In genomic region chr4:75790920-75791589, GRCm38 (mm10) we compare ENCODE assay signal across 28 mouse cellular contexts.
DNase-seq lines count a peak whose midpoint lies in the region; ATAC-seq and TF ChIP-seq lines count a peak whose summit lies in the region.
"Had no signal": no experiment of that assay in that cellular context is flagged by ENCODE, and none has a peak within 500 bp of the region (broad histone marks: within the 10 kb centered on the region; RNA-seq: fewer than 3 reads in every experiment).

No protein-coding gene starts in this region.

- H3K4me1 ChIP-seq in kidney, embryonic 16.5 days (ENCODE audit: insufficient read depth, low read length) = no peaks in the 10 kb centered on the region
- H3K4me1 ChIP-seq in lung, embryonic 15.5 days = no peaks in the 10 kb centered on the region
- H3K4me1 ChIP-seq in lung, adult 2 months (ENCODE audit: control insufficient read depth, insufficient read depth, low read length) = no peaks in the 10 kb centered on the region
- H3K4me1 ChIP-seq: embryonic facial prominence, embryonic 13.5 days; forebrain, embryonic 12.5 days; forebrain, embryonic 15.5 days; heart, embryonic 12.5 days; heart, embryonic 15.5 days; hindbrain, embryonic 10.5 days; hindbrain, embryonic 13.5 days had no signal

- peak; percentile 39; the same call in 1 of the 2 replicates for ATAC-seq in kidney, embryonic 16.5 days (ENCODE audit: low FRiP score, low TSS enrichment)
- ATAC-seq in lung, embryonic 15.5 days (ENCODE audit: borderline replicate concordance, extremely low read depth, low FRiP score, low TSS enrichment) = peak; percentile 54; the same call in 1 of the 2 replicates
- ATAC-seq: activated CD4-positive, CD25-positive, alpha-beta regulatory T cell, adult 4 months; CD4-positive, CD25-positive, alpha-beta regulatory T cell, adult 4 months; forebrain, embryonic 15.5 days had no signal

- no peak overlapping the region for H3K27ac ChIP-seq in kidney, embryonic 16.5 days (ENCODE audit: low read length)
- H3K27ac ChIP-seq in lung, embryonic 15.5 days = no peak overlapping the region
- H3K27ac ChIP-seq: embryonic facial prominence, embryonic 10.5 days; embryonic facial prominence, embryonic 13.5 days; forebrain, embryonic 12.5 days; forebrain, embryonic 15.5 days; heart, embryonic 15.5 days; hindbrain, embryonic 10.5 days; hindbrain, embryonic 13.5 days had no signal

- WGBS in kidney, embryonic 16.5 days = 50% methylated on average over 1 of the region's 1 CpGs
- WGBS in lung, embryonic 15.5 days = 48% methylated on average over 1 of the region's 1 CpGs
- WGBS in lung, adult 2 months = 58% methylated on average over 1 of the region's 1 CpGs

- no peaks in the 10 kb centered on the region for H3K27me3 ChIP-seq in kidney, embryonic 16.5 days (ENCODE audit: insufficient read depth, low read length)
- H3K27me3 ChIP-seq in lung, embryonic 15.5 days = no peaks in the 10 kb centered on the region
- H3K27me3 ChIP-seq: embryonic facial prominence, embryonic 13.5 days; forebrain, embryonic 12.5 days; forebrain, embryonic 15.5 days; heart, embryonic 12.5 days; heart, embryonic 15.5 days; hindbrain, embryonic 13.5 days had no signal

- no peak for TF ChIP-seq CTCF in lung, adult 2 months (IDR thresholded peaks at IDR 0.05; ENCODE audit: insufficient read depth, low read length)

- TF ChIP-seq POLR2A in lung, adult 2 months (IDR thresholded peaks at IDR 0.05; ENCODE audit: borderline replicate concordance, extremely low read depth, low read depth, low read length) = no peak

- no peak overlapping the region for H3K9ac ChIP-seq in kidney, embryonic 16.5 days (replicated peaks; ENCODE audit: low read length)
- H3K9ac ChIP-seq in lung, embryonic 15.5 days = no peak overlapping the region
- H3K9ac ChIP-seq: embryonic facial prominence, embryonic 13.5 days; forebrain, embryonic 12.5 days; forebrain, embryonic 15.5 days; heart, embryonic 12.5 days; heart, embryonic 15.5 days; hindbrain, embryonic 13.5 days had no signal

- H3K4me3 ChIP-seq in kidney, embryonic 16.5 days (ENCODE audit: low read length) = no peak overlapping the region
- H3K4me3 ChIP-seq in lung, embryonic 15.5 days = no peak overlapping the region
- no peak overlapping the region for H3K4me3 ChIP-seq in lung, adult 2 months (replicated peaks; ENCODE audit: extremely low read depth, low read depth, low read length)
- H3K4me3 ChIP-seq: embryonic facial prominence, embryonic 10.5 days; embryonic facial prominence, embryonic 13.5 days; erythroblast, embryonic 14.5 days; forebrain, embryonic 12.5 days; forebrain, embryonic 15.5 days; heart, embryonic 12.5 days; heart, embryonic 15.5 days; hindbrain, embryonic 10.5 days; hindbrain, embryonic 13.5 days had no signal

- H3K36me3 ChIP-seq in kidney, embryonic 16.5 days (ENCODE audit: insufficient read depth, low read length) = no peaks in the 10 kb centered on the region
- H3K36me3 ChIP-seq in lung, embryonic 15.5 days = no peaks in the 10 kb centered on the region
- H3K36me3 ChIP-seq: embryonic facial prominence, embryonic 10.5 days; embryonic facial prominence, embryonic 13.5 days; forebrain, embryonic 12.5 days; forebrain, embryonic 15.5 days; heart, embryonic 12.5 days; heart, embryonic 15.5 days; hindbrain, embryonic 10.5 days; hindbrain, embryonic 13.5 days had no signal

- no peaks in the 10 kb centered on the region for H3K9me3 ChIP-seq in kidney, embryonic 16.5 days (ENCODE audit: low read length)
- H3K9me3 ChIP-seq in lung, embryonic 15.5 days = no peaks in the 10 kb centered on the region
- H3K9me3 ChIP-seq: embryonic facial prominence, embryonic 10.5 days; embryonic facial prominence, embryonic 13.5 days; forebrain, embryonic 12.5 days; forebrain, embryonic 15.5 days; heart, embryonic 12.5 days; heart, embryonic 15.5 days; hindbrain, embryonic 10.5 days; hindbrain, embryonic 13.5 days had no signal

- DNase-seq in kidney, adult 9 months = no peak
- DNase-seq in lung, adult 2 months = no peak
- DNase-seq in Muller cell, postnatal 12 days (ENCODE audit: inconsistent ontology term) = peak; percentile 81
- DNase-seq in spleen, postnatal 4 days (ENCODE audit: low spot score in 2 of 2) = no peak
- DNase-seq: adrenal gland, adult 8-10 months; adrenal gland, postnatal 25 days; cerebellum, adult 11-12 months; cerebellum, adult 8-10 months; cerebellum, postnatal 10 days; cerebellum, postnatal 36 days; embryo, embryonic 11 days; gastrocnemius, postnatal 25 days; heart, adult 18-20 months; heart, postnatal 10 days; heart, postnatal 36 days had no signal

- no peak overlapping the region for H3K4me2 ChIP-seq in kidney, embryonic 16.5 days (replicated peaks; ENCODE audit: low read depth, low read length)
- H3K4me2 ChIP-seq in lung, embryonic 15.5 days = no peak overlapping the region
- H3K4me2 ChIP-seq: embryonic facial prominence, embryonic 13.5 days; forebrain, embryonic 12.5 days; forebrain, embryonic 15.5 days; heart, embryonic 12.5 days; heart, embryonic 15.5 days; hindbrain, embryonic 13.5 days had no signal
